Mouse (Mus musculus) C2C12 (cell line): Measurements from ENCODE around the gene Mycbpap. TPM values are rescaled to one million over a fixed set of nuclear protein-coding genes. Genes with fewer than 3 reads are reported as not detected.

Source experiments
- H3K27me3 ChIP-seq: one replicate; pipeline ENCODE4 v1.6.1; 2011; ENCODE audit not compliant: control insufficient read depth, insufficient read depth, insufficient read length
- H3K36me3 ChIP-seq: one replicate; pipeline ENCODE4 v1.6.1; 2011; ENCODE audit not compliant: control insufficient read depth, insufficient read depth
- H3K4me3 ChIP-seq: one replicate; pipeline ENCODE4 v1.5.1; 2011; ENCODE audit warnings: mild to moderate bottlenecking, control low read depth; ENCODE audit not compliant: poor library complexity, insufficient read depth, severe bottlenecking
- H3K79me2 ChIP-seq: one replicate; pipeline ENCODE4 v1.6.1; 2011; ENCODE audit not compliant: control insufficient read depth, insufficient read depth
- H3K79me3 ChIP-seq: one replicate; pipeline ENCODE4 v1.6.1; 2011; ENCODE audit warnings: low read depth, control low read depth
- H3ac ChIP-seq: one replicate; pipeline ENCODE3; 2011; ENCODE audit warnings: low read depth; ENCODE audit not compliant: control insufficient read depth, insufficient read length
- CEBPB ChIP-seq: IDR thresholded peaks from one replicate; pipeline ENCODE4 v1.6.1; 2011; ENCODE audit warnings: low read depth, mild to moderate bottlenecking, control low read depth, moderate library complexity
- CTCF ChIP-seq: IDR thresholded peaks from one replicate; pipeline ENCODE4 v1.5.1; 2011; ENCODE audit not compliant: control insufficient read depth, insufficient read depth, insufficient read length
- FOSL1 ChIP-seq: IDR thresholded peaks from one replicate; pipeline ENCODE4 v1.8.0; 2011; ENCODE audit warnings: mild to moderate bottlenecking, low read length; ENCODE audit not compliant: poor library complexity, insufficient read depth, severe bottlenecking
- MAX ChIP-seq: IDR thresholded peaks from one replicate; pipeline ENCODE4 v1.6.1; 2011; ENCODE audit warnings: mild to moderate bottlenecking, control low read depth
- MYOD1 ChIP-seq: IDR thresholded peaks from one replicate; pipeline ENCODE4 v1.6.1; 2011; ENCODE audit warnings: low read depth; ENCODE audit not compliant: control insufficient read depth, insufficient read length
- MYOG ChIP-seq: IDR thresholded peaks from one replicate; pipeline ENCODE4 v1.6.1; 2011; ENCODE audit not compliant: control insufficient read depth, insufficient read length; ENCODE audit errors: extremely low read depth
- USF1 ChIP-seq: IDR thresholded peaks from one replicate; pipeline ENCODE4 v1.6.1; 2011; ENCODE audit warnings: low read depth, mild to moderate bottlenecking, control low read depth, moderate library complexity
- polyA plus RNA-seq: library from polyadenylated mRNA; unstranded; fragments of >200 nt; fragmentation: generic; extraction: Trizol; gene quantifications from one replicate; pipeline ENCODE4 v1.2.1, GENCODE M21; 2012; ENCODE audit warnings: missing spikeins

Gene Mycbpap
- polyA plus RNA-seq, 1 experiment, result not detected

DNA sequence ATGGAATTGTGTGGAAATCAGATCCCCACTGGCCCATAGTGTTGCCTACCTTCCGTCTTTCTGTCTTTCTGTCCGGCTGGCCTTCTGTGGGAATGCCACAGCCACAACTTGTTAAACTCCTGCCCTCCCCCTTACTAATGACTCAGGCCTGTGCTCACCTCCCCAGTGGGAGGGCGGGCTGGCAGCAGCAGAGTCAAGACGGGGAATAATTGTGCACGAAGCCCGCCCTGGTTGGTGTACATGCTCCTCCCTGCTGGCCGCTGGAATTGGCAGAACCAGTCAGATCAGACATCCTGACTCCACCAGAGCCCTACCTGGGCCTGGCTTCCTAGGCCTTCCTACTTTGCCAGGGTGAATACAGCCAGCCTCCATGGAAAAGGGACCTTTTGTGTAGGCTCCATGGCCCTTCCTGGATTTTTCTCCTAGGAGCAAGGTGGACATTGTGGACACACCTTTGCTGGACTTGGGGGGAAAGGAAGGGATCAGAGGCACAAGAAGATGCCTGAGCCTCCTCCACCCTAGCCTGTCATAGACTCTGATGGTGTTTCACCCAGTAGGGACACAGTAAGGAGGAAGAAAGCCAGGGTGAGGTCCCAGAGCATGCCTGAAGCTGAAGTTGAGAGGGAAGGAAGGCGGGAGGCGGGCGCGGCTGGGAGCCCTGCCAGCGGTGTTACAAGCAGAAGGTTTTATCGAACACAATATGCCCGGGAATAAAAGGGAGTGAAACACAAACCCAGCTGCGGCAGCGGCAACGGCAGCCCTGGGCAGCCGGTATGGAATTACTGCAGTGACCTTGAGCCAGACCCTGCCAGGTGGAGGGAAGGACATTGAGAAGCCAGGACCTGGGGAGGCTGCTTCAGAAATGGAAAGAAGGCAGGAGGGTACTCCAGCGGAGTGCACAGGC, 23.2 kb downstream of the Mycbpap start:
- TF ChIP-seq MAX, result no peak
- no peak for TF ChIP-seq FOSL1
- no peak for TF ChIP-seq CEBPB
- TF ChIP-seq MYOG, result no peak
- no peak for TF ChIP-seq MYOD1
- TF ChIP-seq CTCF, result no peak
- no peak for TF ChIP-seq USF1
- Histone ChIP-seq H3K79me3 (no peaks in the 10 kb centered on the region), H3K27me3 (peaks cover 27% of the 10 kb centered on the region), H3K4me3 (no peak overlapping the region), H3K36me3 (no peaks in the 10 kb centered on the region), H3ac (no peak overlapping the region), H3K79me2 (no peaks in the 10 kb centered on the region)

GRCm38 (mm10) chr11:94495415-94495814, 26.1 kb downstream of the Mycbpap start:
- TF ChIP-seq MYOG, result no peak
- no peak for TF ChIP-seq CEBPB
- no peak for TF ChIP-seq USF1
- no peak for TF ChIP-seq FOSL1
- no peak for TF ChIP-seq MAX
- no peak for TF ChIP-seq CTCF
- no peak for TF ChIP-seq MYOD1

GRCm38 (mm10) chr11:94491749-94492099, 29.8 kb downstream of the Mycbpap start:
- H3ac ChIP-seq, result no peak overlapping the region
- no peaks in the 10 kb centered on the region for H3K79me2 ChIP-seq
- TF ChIP-seq FOSL1, result no peak
- TF ChIP-seq CTCF, result no peak
- TF ChIP-seq MYOG, result no peak
- no peak for TF ChIP-seq CEBPB
- TF ChIP-seq MYOD1, result no peak
- no peak for TF ChIP-seq USF1
- TF ChIP-seq MAX, result no peak
- H3K4me3 ChIP-seq, result no peak overlapping the region
- peaks cover 28% of the 10 kb centered on the region for H3K27me3 ChIP-seq
- no peaks in the 10 kb centered on the region for H3K79me3 ChIP-seq
- no peaks in the 10 kb centered on the region for H3K36me3 ChIP-seq

More at GRCm38 (mm10) chr11:94495415-94495814, 26.1 kb downstream of the Mycbpap start:
- Histone ChIP-seq H3K79me3 (no peaks in the 10 kb centered on the region), H3ac (no peak overlapping the region), H3K27me3 (peaks cover 24% of the 10 kb centered on the region), H3K4me3 (no peak overlapping the region), H3K79me2 (no peaks in the 10 kb centered on the region), H3K36me3 (no peaks in the 10 kb centered on the region)

GRCm38 (mm10) chr11:94491035-94491748, 30.4 kb downstream of the Mycbpap start:
- Histone ChIP-seq H3ac (no peak overlapping the region), H3K79me3 (no peaks in the 10 kb centered on the region), H3K27me3 (peaks cover 30% of the 10 kb centered on the region), H3K36me3 (no peaks in the 10 kb centered on the region), H3K79me2 (no peaks in the 10 kb centered on the region), H3K4me3 (no peak overlapping the region)
- no peak for TF ChIP-seq CEBPB
- TF ChIP-seq MYOG, result no peak
- no peak for TF ChIP-seq FOSL1
- no peak for TF ChIP-seq CTCF
- TF ChIP-seq MYOD1, result no peak
- TF ChIP-seq MAX, result no peak
- TF ChIP-seq USF1, result no peak

DNA sequence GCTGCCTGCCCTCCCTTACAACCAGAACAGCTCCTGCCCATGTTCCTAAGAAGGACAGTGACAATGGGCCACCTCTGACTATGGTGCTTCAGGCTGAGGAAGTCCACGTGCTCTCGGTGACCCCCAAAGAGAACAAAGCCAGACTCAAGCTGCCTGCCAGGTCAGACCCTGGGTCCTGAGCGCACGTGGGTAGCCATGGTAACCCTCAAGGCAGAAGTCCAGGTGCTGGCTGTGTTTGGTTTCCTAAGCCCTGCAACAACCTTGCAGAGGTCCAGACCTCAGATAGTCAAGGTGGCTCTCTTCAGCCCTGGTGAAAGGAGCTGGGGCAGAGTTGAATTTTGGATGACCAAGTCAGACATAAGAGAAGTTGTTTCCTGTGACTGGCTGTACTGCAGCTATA, 31.8 kb downstream of the Mycbpap start:
- Histone ChIP-seq H3ac (no peak overlapping the region), H3K4me3 (no peak overlapping the region), H3K36me3 (no peaks in the 10 kb centered on the region), H3K27me3 (peaks cover 40% of the 10 kb centered on the region), H3K79me2 (no peaks in the 10 kb centered on the region), H3K79me3 (no peaks in the 10 kb centered on the region)
- TF ChIP-seq MAX, result no peak
- TF ChIP-seq CTCF, result no peak
- TF ChIP-seq CEBPB, result no peak
- TF ChIP-seq MYOG, result no peak
- TF ChIP-seq USF1, result no peak
- no peak for TF ChIP-seq FOSL1
- no peak for TF ChIP-seq MYOD1
